Mouse (Mus musculus) right cerebral cortex, postnatal 14 days (tissue): ENCODE results near the gene Prx.
"Not testable (repeated sequence)": the region's sequence is repeated elsewhere in the genome, so short reads cannot be mapped to it uniquely, and the experiment has no call there.

Experiments used
- DNase-seq: peaks from one replicate; pipeline ENCODE4 v3.0.0; 2022

Gene Prx

DNA sequence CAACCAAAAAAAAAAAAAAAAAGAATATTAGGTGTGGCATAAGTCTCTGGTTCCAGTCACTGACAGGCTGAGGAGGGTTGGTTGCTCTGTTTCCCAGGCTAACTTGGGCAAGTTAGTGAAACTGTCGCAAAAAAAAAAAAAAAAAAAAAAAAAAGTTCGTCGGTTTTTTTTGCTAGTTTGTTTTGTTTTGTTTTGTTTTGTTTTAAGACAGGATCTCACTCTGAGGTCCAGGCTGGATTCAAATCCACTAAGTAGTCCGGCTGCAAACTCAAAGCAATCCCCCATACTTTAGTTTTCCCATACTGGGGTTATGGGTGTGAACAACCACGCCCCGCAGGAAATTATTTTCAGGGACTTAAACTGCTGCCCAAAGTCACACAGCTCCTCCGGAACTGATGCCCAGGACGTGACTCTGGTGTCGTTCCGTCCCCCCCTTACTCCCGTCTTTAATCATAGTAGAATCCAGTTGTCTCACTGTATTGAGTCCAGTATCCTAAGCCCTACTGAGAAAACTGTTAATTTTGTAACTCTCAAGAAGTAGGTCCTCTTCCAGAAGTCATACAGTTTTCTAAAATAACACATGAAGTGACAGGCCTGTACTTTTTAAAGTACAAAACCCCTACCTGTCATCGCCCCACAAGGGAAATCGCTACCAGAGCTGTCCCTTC is 12.9 kb upstream of the Prx start:
- no peak for DNase-seq

DNA sequence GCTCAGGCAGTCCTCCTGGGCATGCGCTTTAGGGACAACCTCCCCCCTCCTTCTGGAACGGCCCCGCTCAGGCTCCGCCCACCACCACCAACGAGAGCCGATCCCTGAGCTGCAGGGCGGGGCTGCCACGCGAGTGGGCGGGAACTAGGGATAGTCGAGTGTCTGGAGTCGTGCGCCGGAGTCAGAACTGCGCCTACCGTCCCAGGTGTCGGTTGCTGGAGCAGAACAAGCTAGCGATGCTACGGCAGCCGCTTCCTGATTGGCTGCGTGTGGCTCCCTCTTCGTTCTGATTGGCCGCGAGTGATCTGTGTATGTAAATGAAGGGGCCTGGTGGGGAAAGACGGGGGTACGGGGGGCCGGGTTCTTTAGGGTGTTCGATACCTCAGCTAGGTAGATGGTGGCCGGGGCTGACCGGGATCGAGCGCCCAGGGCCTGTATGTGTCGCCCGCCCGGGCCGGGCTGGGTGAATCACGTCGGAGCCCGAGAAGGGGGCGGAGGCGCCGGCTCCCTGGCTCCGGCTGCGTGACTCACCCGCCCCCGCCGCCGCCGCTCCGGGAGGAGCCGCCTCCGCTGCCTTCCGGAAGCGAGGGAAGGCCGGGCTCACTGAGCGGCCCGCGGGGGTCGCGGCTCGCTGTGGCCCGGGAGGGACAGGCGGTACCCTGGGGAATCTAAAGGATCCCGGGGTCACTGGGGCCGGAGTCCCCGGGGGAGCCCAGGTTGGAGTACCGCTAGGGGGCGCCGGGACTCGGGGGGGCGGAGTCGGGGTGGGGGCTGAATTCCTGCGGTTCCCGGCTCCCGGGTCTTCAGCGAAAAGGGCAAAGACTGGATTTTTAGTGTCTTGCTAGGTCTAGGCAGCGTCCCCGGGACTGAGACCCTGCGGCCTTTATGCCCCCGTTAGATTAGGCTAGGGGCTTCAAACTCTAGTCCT is 12.1 kb upstream of the Prx start, which contains the start of gene Sertad1:
Sertad1 (plus strand) TSS at position 141 of the 928 bp plus-strand sequence.
- DNase-seq, result peak; percentile 99

DNA sequence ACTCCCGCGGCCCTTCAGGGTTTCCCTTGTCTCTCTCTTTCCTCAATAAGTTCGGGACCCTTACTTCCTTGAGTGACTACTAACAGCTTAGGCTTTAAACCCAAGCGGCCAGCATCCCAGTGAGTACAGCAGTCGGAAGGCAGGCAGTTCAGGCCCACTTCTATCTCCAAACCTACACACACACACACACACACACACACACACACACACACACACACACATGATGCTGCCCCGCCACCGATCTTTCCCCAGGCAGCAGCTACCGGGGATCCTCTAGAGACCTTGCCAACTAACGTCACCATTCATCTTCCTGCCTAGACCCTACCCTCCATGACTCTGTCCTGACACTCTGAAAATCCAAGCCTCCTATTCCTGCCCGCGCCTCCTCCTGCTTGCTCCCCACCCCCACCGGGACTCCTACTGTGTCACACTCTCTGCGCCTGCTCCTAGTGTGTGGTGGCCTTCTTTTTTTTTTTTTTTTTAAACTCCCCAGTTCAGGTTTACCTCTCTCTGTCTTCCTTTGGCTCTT is 11.3 kb upstream of the Prx start:
- peak; percentile 73 for DNase-seq

GRCm38 (mm10) chr7:27489270-27489869 is 9.8 kb upstream of the Prx start:
- no peak for DNase-seq

DNA sequence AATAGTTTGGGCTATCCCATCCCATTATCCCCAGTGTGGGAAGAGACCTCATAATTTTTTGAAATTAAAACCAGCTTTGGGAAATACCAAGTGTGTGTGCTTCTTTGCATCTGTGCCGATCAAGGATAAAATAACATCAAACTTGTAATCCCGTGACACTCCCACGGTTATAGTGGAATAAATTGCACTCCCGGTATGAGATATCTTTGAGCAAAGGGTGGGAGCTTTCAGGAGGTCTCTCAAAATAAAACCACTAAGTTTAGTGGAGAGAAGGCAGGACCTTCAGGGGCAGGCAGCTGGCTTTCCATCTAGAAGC is 8.9 kb upstream of the Prx start:
- no peak for DNase-seq

- peak; percentile 77 for DNase-seq
Observed at GRCm38 (mm10) chr7:27490543-27491329, 8.4 kb upstream of the Prx start.

DNA sequence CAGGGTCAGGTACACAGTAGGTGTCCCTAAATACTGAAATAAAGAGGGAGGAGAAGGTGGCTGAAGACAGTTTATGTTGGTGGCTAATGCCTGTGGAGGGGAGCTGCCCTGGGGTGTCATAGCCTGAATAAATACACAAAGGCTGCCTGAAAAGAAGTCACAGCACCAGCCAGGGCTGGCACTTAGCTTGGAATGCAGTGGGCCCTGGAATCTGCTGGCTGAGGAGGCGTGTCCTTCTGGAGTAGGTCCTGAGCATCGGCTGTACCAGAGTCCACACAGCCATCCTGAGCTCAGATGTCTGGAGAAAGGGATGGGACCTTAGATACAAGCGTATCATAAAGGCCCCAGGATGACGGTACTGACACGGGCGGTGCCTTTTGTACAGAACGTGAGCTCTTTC is 7.3 kb upstream of the Prx start:
- DNase-seq, result no peak

- no peak for DNase-seq
Observed at GRCm38 (mm10) chr7:27493022-27493421, 6.1 kb upstream of the Prx start.

- no peak for DNase-seq
Observed at GRCm38 (mm10) chr7:27493450-27493849, 5.7 kb upstream of the Prx start.

GRCm38 (mm10) chr7:27494659-27495367 is 4.3 kb upstream of the Prx start:
- DNase-seq, result not testable (repeated sequence)

- no peak for DNase-seq
Observed at GRCm38 (mm10) chr7:27501620-27502019, 2.5 kb downstream of the Prx start.

GRCm38 (mm10) chr7:27506765-27507370 is 7.7 kb downstream of the Prx start:
- DNase-seq, result no peak

GRCm38 (mm10) chr7:27507711-27508647 is 8.9 kb downstream of the Prx start:
- DNase-seq, result peak; percentile 91

DNA sequence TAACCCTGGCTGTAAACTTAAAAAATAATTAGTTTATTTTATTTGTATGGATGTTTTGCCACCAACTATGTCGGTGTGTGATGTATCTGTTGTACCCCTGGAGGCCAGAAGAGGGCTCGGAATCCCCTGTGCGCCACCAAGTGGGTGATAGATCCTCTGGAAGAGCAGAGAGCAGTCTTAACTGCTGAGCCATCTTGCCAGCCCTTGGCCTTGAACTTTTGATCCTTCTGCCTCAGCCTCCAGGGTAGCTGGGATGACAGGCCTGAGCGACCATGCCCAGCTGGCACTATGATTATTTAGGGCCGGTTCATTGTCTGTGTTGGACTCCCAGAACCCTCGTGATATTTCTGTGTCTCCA is 9.5 kb downstream of the Prx start:
- DNase-seq, result no peak

- no peak for DNase-seq
Observed at GRCm38 (mm10) chr7:27510809-27511208, 11.7 kb downstream of the Prx start.

DNA sequence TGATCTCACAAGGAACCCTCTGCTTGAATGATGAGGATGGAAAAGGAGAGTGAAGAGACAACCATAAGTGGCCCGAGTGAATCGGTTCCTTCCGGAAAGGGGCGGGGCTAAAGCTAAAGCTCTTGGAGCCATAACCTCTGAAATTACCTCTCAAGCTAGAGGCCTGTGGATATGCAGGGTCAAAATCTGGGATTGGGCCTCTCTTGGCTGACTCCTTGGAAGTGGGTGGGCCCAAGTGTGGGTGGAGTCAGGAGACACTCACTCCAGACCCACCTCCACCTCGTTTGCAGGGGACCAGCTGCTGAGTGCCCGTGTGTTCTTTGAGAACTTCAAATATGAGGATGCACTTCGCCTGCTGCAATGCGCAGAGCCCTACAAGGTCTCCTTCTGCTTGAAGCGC is 15.8 kb downstream of the Prx start:
- DNase-seq, result no peak

DNA sequence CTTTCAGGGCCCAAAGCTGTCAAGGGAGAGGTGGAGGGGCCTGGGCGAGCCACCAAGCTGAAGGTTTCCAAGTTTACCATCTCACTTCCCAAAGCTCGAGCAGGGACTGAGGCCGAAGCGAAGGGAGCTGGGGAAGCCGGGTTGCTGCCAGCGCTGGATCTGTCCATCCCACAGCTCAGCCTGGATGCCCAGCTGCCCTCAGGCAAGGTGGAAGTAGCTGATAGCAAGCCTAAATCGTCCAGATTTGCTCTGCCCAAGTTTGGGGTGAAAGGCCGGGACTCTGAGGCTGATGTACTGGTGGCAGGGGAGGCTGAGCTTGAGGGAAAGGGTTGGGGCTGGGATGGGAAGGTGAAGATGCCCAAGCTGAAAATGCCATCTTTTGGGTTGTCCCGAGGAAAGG is 19.2 kb downstream of the Prx start:
- no peak for DNase-seq

- no peak for DNase-seq
Observed at GRCm38 (mm10) chr7:27520104-27520503, 21.0 kb downstream of the Prx start.

DNA sequence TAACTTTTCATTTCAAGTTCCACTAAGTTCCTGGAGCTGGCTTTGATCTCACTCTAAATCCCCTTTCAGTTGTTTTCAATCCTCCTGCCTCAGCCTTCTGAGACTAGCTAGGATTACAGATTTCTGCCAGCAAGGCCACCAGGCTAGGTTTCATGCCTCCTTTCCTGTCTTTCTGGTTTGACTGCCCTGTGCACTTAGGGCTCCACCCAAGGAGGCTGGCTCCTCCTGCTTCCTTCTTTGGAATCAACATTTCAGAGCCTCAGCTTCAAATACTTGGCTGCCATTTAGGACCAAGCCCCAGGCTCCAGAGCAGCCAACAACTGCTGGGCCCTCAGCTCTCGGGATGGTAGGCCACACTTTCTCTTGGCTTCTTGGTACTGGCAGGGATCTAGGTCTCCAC is 21.5 kb downstream of the Prx start:
- no peak for DNase-seq

- no peak for DNase-seq
Observed at GRCm38 (mm10) chr7:27522967-27523366, 23.8 kb downstream of the Prx start, which contains the start of gene Hipk4. TSS of gene Hipk4 (plus strand) at chr7:27523267.

GRCm38 (mm10) chr7:27523805-27524204 is 24.7 kb downstream of the Prx start:
- DNase-seq, result no peak
